Mouse (Mus musculus) forebrain, embryonic 10.5 days (tissue): Measurements from ENCODE around the gene Hdac11. TPM values are rescaled to one million over a fixed set of nuclear protein-coding genes. Genes with fewer than 3 reads are reported as not detected.

Experiments
- DNase-seq: peaks from one replicate; pipeline ENCODE4 v3.0.0-alpha.2; 2017; ENCODE audit warnings: low spot score; ENCODE audit errors: extremely low spot score
- H3K27ac ChIP-seq: fragments of 300-500 bp; sonication (generic); 2 replicates; pipeline ENCODE4 v1.5.1; 2016; ENCODE audit warnings: mild to moderate bottlenecking
- H3K27me3 ChIP-seq: fragments of 300-500 bp; sonication (generic); 2 replicates; pipeline ENCODE4 v1.6.1; 2016; ENCODE audit warnings: mild to moderate bottlenecking; ENCODE audit not compliant: poor library complexity, severe bottlenecking
- H3K36me3 ChIP-seq: fragments of 300-500 bp; sonication (generic); replicated peaks from 2 replicates; pipeline ENCODE4 v1.6.1; 2016; ENCODE audit warnings: mild to moderate bottlenecking, moderate library complexity
- H3K4me1 ChIP-seq: fragments of 300-500 bp; sonication (generic); 2 replicates; pipeline ENCODE4 v1.6.1; 2016
- H3K4me3 ChIP-seq: fragments of 300-500 bp; sonication (generic); 2 replicates; pipeline ENCODE4 v1.5.1; 2016; ENCODE audit warnings: mild to moderate bottlenecking, moderate library complexity
- H3K9me3 ChIP-seq: fragments of 300-500 bp; sonication (generic); 2 replicates; pipeline ENCODE4 v1.6.1; 2016; ENCODE audit warnings: mild to moderate bottlenecking, moderate library complexity
- WGBS: fragments of 180-500 bp; shearing (Covaris S2); methylation state at CpG from one replicate; pipeline ENCODE4 v1.1.7; 2016; 5-methylcytosine and 5-hydroxymethylcytosine counted together
- polyA plus RNA-seq: library from polyadenylated mRNA; unstranded; fragments of >200 nt; fragmentation: Nextera tagmentation; extraction: Ambion mirVana; gene quantifications from 2 replicates; pipeline ENCODE4 v1.2.1, GENCODE M21; 2016

The Hdac11 gene
- polyA plus RNA-seq, 1 experiment from 2014 or later = 9.8 TPM

DNA sequence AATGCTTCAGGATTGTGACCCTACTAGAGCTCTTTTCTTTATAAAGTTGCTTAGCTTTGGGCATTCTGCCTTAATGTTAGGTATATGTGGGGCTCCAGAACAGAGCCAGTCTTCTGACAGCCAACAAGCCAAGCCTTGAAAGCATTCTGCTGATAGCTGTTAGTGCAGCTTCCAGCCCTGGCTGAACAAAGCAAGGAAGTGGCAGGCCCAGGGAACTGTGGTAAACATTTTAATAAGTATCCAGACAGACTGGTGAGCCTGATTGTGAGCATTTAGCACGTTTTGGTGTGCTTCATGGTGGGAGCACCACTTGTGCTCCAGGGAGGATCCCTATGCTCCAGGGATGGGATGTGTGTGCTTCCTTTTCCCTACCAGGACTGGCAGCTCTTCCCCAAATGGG is 26.6 kb downstream of the Hdac11 start:
- Histone ChIP-seq H3K4me1 (peaks cover 16% of the 10 kb centered on the region), H3K27me3 (no peaks in the 10 kb centered on the region), H3K27ac (no peak overlapping the region), H3K4me3 (no peak overlapping the region), H3K9me3 (no peaks in the 10 kb centered on the region), H3K36me3 (no peaks in the 10 kb centered on the region)
- WGBS = 47% methylated on average over 1 of the region's 1 CpGs
- DNase-seq = no peak

- 78% methylated on average over 2 of the region's 2 CpGs for WGBS
- no peaks in the 10 kb centered on the region for H3K9me3 ChIP-seq
- H3K4me3 ChIP-seq = no peak overlapping the region
- no peaks in the 10 kb centered on the region for H3K36me3 ChIP-seq
- H3K4me1 ChIP-seq = peaks cover 16% of the 10 kb centered on the region
- H3K27ac ChIP-seq = no peak overlapping the region
- H3K27me3 ChIP-seq = no peaks in the 10 kb centered on the region
- DNase-seq = no peak
These were observed 27.5 kb downstream of the Hdac11 start for GRCm38 (mm10) chr6:91183980-91184379.

GRCm38 (mm10) chr6:91184776-91185175 is 28.3 kb downstream of the Hdac11 start:
- WGBS = 81% methylated on average over 3 of the region's 3 CpGs
- no peaks in the 10 kb centered on the region for H3K9me3 ChIP-seq
- no peak for DNase-seq
- H3K27ac ChIP-seq = no peak overlapping the region
- no peaks in the 10 kb centered on the region for H3K27me3 ChIP-seq
- no peak overlapping the region for H3K4me3 ChIP-seq
- peaks cover 16% of the 10 kb centered on the region for H3K4me1 ChIP-seq
- no peaks in the 10 kb centered on the region for H3K36me3 ChIP-seq

GRCm38 (mm10) chr6:91185502-91185901 is 29.0 kb downstream of the Hdac11 start:
- Histone ChIP-seq H3K27ac (no peak overlapping the region), H3K27me3 (no peaks in the 10 kb centered on the region), H3K4me1 (peaks cover 9% of the 10 kb centered on the region), H3K4me3 (no peak overlapping the region), H3K36me3 (no peaks in the 10 kb centered on the region), H3K9me3 (no peaks in the 10 kb centered on the region)
- WGBS = 90% methylated on average over 5 of the region's 5 CpGs
- DNase-seq = no peak

GRCm38 (mm10) chr6:91186161-91186931 is 29.9 kb downstream of the Hdac11 start:
- DNase-seq = no peak
- no peaks in the 10 kb centered on the region for H3K9me3 ChIP-seq
- H3K27me3 ChIP-seq = no peaks in the 10 kb centered on the region
- no peak overlapping the region for H3K4me3 ChIP-seq
- H3K27ac ChIP-seq = no peak overlapping the region
- no peaks in the 10 kb centered on the region for H3K36me3 ChIP-seq
- peaks cover 1% of the 10 kb centered on the region for H3K4me1 ChIP-seq
- 55% methylated on average over 4 of the region's 4 CpGs for WGBS

DNA sequence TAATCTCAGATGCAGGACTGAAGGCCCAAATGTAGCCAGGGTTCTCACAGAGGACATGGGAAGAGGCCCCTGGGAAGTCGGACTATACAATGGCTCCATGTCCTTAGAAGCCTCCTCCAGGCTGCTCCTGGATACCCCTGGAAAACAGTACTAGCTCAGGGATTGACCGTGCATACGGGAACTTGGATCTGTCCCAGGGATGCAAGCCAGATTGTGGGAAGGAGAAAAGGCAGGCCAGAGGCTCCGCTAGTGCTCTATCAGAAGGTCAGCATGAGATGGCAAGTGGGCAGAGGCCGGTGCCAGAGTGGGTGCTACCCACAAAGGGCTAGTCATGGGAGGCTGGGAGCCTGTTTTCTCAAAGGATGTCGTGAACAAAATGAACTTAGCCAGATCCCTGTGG is 30.5 kb downstream of the Hdac11 start:
- WGBS = 83% methylated on average over 6 of the region's 6 CpGs
- DNase-seq = no peak
- Histone ChIP-seq H3K27ac (no peak overlapping the region), H3K36me3 (no peaks in the 10 kb centered on the region), H3K4me3 (no peak overlapping the region), H3K27me3 (no peaks in the 10 kb centered on the region), H3K9me3 (no peaks in the 10 kb centered on the region), H3K4me1 (peaks cover 6% of the 10 kb centered on the region)

- WGBS = 89% methylated on average over 3 of the region's 3 CpGs
- Histone ChIP-seq H3K27me3 (no peaks in the 10 kb centered on the region), H3K4me1 (peaks cover 15% of the 10 kb centered on the region), H3K36me3 (no peaks in the 10 kb centered on the region), H3K4me3 (no peak overlapping the region), H3K27ac (0 out of 2 replicates have a peak overlapping the region, but pooled peaks have one; percentile 21), H3K9me3 (no peaks in the 10 kb centered on the region)
- DNase-seq = no peak
These were observed 31.4 kb downstream of the Hdac11 start for GRCm38 (mm10) chr6:91187871-91188270.

DNA sequence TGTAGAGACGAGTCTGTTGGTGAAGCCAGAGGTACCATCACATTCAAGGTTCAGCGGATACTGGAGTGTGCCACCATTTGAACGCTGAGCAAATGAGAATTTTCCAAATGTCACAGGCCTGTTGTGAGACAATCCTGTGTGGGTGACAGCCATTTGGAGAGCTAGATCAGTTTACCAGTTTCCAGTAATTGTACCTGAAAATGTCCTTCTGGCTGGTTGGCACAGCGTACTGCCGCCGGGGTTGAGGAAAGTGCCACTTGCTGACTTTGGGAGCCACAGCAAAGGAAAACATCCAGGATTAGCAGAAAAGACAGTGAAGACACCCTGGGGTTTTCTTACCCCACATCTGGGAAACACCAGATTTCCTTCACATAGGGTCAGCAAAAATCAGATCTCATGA is 33.5 kb downstream of the Hdac11 start:
- no peaks in the 10 kb centered on the region for H3K9me3 ChIP-seq
- H3K4me3 ChIP-seq = no peak overlapping the region
- no peak overlapping the region for H3K27ac ChIP-seq
- H3K27me3 ChIP-seq = 0 out of 2 replicates have a peak, but pooled peaks cover 3% of the 10 kb centered on the region
- H3K4me1 ChIP-seq = peaks cover 18% of the 10 kb centered on the region
- no peaks in the 10 kb centered on the region for H3K36me3 ChIP-seq
- 92% methylated on average over 6 of the region's 6 CpGs for WGBS
- no peak for DNase-seq

- peaks cover 22% of the 10 kb centered on the region for H3K4me1 ChIP-seq
- no peaks in the 10 kb centered on the region for H3K36me3 ChIP-seq
- 0 out of 2 replicates have a peak, but pooled peaks cover 3% of the 10 kb centered on the region for H3K27me3 ChIP-seq
- 31% methylated on average over 2 of the region's 2 CpGs for WGBS
- DNase-seq = no peak
- no peaks in the 10 kb centered on the region for H3K9me3 ChIP-seq
- H3K27ac ChIP-seq = peak overlapping the region; percentile 25; the same call in 1 of the 2 replicates
- H3K4me3 ChIP-seq = no peak overlapping the region
These were observed 35.0 kb downstream of the Hdac11 start for GRCm38 (mm10) chr6:91191465-91191864.

GRCm38 (mm10) chr6:91192421-91192820 is 36.0 kb downstream of the Hdac11 start:
- 81% methylated on average over 3 of the region's 3 CpGs for WGBS

DNA sequence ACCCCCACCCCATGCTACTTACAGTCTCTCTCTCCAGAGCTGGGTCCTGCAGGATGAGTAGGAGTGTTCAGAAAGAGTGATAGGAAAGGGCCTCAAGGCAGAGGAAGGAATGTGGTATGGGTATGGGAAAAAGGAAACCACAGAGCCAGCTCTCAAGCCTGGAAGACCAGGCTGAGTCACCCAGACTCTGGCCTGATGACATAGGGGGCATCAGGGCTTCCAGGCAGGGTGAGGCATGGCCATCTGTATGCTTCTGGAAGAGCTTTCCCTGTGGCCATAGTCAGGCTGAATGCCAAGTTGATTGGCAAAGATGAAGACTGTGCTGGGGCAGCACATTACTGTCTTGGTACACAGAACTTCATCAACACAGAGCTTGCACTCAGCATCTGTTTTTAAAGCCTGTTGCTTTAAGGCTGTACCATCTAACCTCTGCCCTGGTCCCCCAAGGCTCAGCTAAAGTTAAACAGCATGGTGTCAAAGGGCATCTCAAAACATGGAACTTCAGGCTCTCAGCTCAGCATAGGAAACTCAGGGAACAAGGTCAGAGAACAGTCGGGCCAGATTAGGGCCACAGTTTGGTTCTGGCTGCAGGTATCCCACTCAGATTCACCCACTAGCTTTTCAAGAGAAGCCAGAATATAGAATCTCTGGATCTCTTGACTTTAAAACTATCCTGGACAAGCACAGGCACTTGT is 36.5 kb downstream of the Hdac11 start:
- Histone ChIP-seq H3K27me3 (peaks cover 10% of the 10 kb centered on the region; the same call in 1 of the 2 replicates), H3K4me3 (no peak overlapping the region), H3K9me3 (no peaks in the 10 kb centered on the region), H3K36me3 (no peaks in the 10 kb centered on the region), H3K4me1 (peaks cover 24% of the 10 kb centered on the region), H3K27ac (0 out of 2 replicates have a peak overlapping the region, but pooled peaks have one; percentile 30)
- no peak for DNase-seq
- WGBS = 70% methylated on average over 1 of the region's 1 CpGs

More at GRCm38 (mm10) chr6:91192421-91192820, 36.0 kb downstream of the Hdac11 start:
- Histone ChIP-seq H3K9me3 (no peaks in the 10 kb centered on the region), H3K4me3 (no peak overlapping the region), H3K27me3 (peaks cover 5% of the 10 kb centered on the region; the same call in 1 of the 2 replicates), H3K36me3 (no peaks in the 10 kb centered on the region), H3K27ac (0 out of 2 replicates have a peak overlapping the region, but pooled peaks have one; percentile 30), H3K4me1 (peaks cover 24% of the 10 kb centered on the region)
- no peak for DNase-seq

- Histone ChIP-seq H3K4me3 (no peak overlapping the region), H3K4me1 (peaks cover 42% of the 10 kb centered on the region), H3K36me3 (no peaks in the 10 kb centered on the region), H3K27ac (no peak overlapping the region; the same call in 1 of the 2 replicates), H3K9me3 (no peaks in the 10 kb centered on the region), H3K27me3 (peaks cover 17% of the 10 kb centered on the region; the same call in 1 of the 2 replicates)
- WGBS = 72% methylated on average over 2 of the region's 2 CpGs
- DNase-seq = no peak
These were observed 42.0 kb downstream of the Hdac11 start for GRCm38 (mm10) chr6:91198456-91198855.
